10 mouse cellular contexts compared by ENCODE assay signal in the genomic region with DNA sequence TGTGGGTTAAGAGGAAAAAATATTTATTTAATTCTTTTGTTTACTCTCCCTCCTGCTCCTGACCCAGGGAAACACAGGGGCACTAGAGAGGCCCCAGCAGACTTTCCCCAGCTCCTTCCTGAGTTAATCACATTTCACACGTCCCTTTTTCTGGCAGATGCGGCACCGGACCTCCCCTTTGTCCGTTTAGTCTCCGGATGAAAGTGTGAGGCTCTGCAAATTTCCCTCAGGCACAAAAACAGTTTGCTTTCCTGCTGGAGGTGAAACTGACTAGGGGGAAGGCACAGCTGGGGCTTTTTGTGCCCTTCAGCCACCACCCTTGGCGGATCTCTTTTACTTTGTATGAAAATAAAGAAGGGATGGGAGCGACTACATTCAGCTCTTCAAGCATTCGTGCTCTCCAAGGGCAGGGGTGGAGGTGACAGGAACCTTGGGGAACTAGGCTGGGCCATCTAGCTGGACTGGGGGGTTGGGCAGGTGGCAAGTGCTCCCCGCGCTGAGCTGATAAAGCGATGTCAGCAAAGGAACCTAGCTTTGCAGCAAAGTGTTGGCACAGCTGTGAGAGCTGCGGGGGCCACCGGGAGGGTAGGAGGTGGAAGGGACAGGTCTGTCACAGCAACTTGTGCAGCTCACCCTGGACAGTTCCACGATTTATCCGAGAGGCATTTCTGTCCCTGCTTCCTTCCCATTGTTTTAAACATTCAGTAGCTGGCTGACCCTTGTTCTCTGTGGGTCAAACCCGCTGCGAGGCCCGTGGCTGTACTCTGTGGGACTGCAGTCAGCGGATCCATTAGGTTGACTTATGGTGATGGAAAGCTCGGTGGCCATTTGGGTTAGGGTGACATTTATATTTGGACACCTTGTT.
DNase-seq lines count a peak whose midpoint lies in the region; ATAC-seq and TF ChIP-seq lines count a peak whose summit lies in the region.
"Had no signal": no experiment of that assay in that cellular context is flagged by ENCODE, and none has a peak within 500 bp of the region (broad histone marks: within the 10 kb centered on the region; RNA-seq: fewer than 3 reads in every experiment).

No protein-coding gene starts in this region.

- no peak overlapping the region for H3K9ac ChIP-seq in ES-E14 (ENCODE audit: insufficient read depth, low read depth, low read length, poor library complexity, severe bottlenecking)
- H3K9ac ChIP-seq in forebrain, embryonic 14.5 days (ENCODE audit: low read length), result 0 out of 2 replicates have a peak overlapping the region, but pooled peaks have one; percentile 17
- H3K9ac ChIP-seq in limb, embryonic 13.5 days, result peak overlapping the region; percentile 10; the same call in 1 of the 2 replicates
- H3K9ac ChIP-seq: limb, embryonic 15.5 days had no signal

- peak; percentile 43 for ATAC-seq in forebrain, embryonic 14.5 days
- ATAC-seq in limb, embryonic 13.5 days (ENCODE audit: low FRiP score, low read depth), result no peak

- in situ Hi-C loops in ES-E14 (cut with MboI; ENCODE audit: low sequenced_read_pairs in 2 of 2, unreplicated experiment in 2 of 2), result loop anchor here in 1 of 2 experiments (25.0 kb wide), 1 partner anchor 831 kb away; no protein-coding TSS in a partner anchor

- H3K9me3 ChIP-seq in heart, embryonic 10.5 days, result no peaks in the 10 kb centered on the region
- no peaks in the 10 kb centered on the region for H3K9me3 ChIP-seq in ES-E14 (ENCODE audit: control insufficient read depth, insufficient read depth, low read depth, low read length)
- no peaks in the 10 kb centered on the region for H3K9me3 ChIP-seq in forebrain, embryonic 14.5 days (replicated peaks; ENCODE audit: control insufficient read depth, low read length)
- no peaks in the 10 kb centered on the region for H3K9me3 ChIP-seq in limb, embryonic 13.5 days
- H3K9me3 ChIP-seq: limb, embryonic 15.5 days had no signal

- H3K4me1 ChIP-seq in heart, embryonic 10.5 days, result peaks cover 17% of the 10 kb centered on the region
- peaks cover 5 to 10% of the 10 kb centered on the region in 2 experiments for H3K4me1 ChIP-seq in ES-E14 (ENCODE audit: control insufficient read depth in 2 of 2, insufficient read depth in 2 of 2, low read length in 2 of 2, poor library complexity in 1 of 2)
- H3K4me1 ChIP-seq in forebrain, embryonic 14.5 days (ENCODE audit: control insufficient read depth, insufficient read depth, low read length), result peaks cover 33% of the 10 kb centered on the region
- peaks cover 16% of the 10 kb centered on the region for H3K4me1 ChIP-seq in limb, embryonic 13.5 days

- TF ChIP-seq CTCF in layer of hippocampus, adult 2 months (conservative IDR thresholded peaks at IDR 0.05), result no peak

- no peak for DNase-seq in heart, embryonic 10.5 days (ENCODE audit: low spot score)
- DNase-seq in heart, adult 8-10 months (ENCODE audit: low spot score), result no peak
- DNase-seq in ES-E14 (ENCODE audit: low read depth, low spot score), result peak; percentile 65
- DNase-seq in forebrain, embryonic 14.5 days (ENCODE audit: low spot score), result peak; percentile 78
- no peak for DNase-seq in spleen, postnatal 4 days (ENCODE audit: low spot score in 2 of 2)
- DNase-seq in adipocyte (ENCODE audit: low spot score), result no peak
- DNase-seq in layer of hippocampus, adult 2 months (ENCODE audit: low spot score in 2 of 2), result no peak
- DNase-seq: cerebellum, adult 9-10 months had no signal

- H3K27me3 ChIP-seq in heart, embryonic 10.5 days (ENCODE audit: insufficient read depth, poor library complexity, severe bottlenecking), result peaks cover 15% of the 10 kb centered on the region; the same call in 1 of the 2 replicates
- no peaks in the 10 kb centered on the region for H3K27me3 ChIP-seq in forebrain, embryonic 14.5 days (replicated peaks; ENCODE audit: control insufficient read depth, insufficient read depth, low read length)
- peaks cover 22% of the 10 kb centered on the region for H3K27me3 ChIP-seq in limb, embryonic 13.5 days

- H3K36me3 ChIP-seq in heart, embryonic 10.5 days, result no peaks in the 10 kb centered on the region
- no peaks in the 10 kb centered on the region for H3K36me3 ChIP-seq in ES-E14 (ENCODE audit: control insufficient read depth, insufficient read depth, low read length, poor library complexity, severe bottlenecking)
- H3K36me3 ChIP-seq in forebrain, embryonic 14.5 days (ENCODE audit: control insufficient read depth, insufficient read depth, low read length), result no peaks in the 10 kb centered on the region
- H3K36me3 ChIP-seq in limb, embryonic 13.5 days, result no peaks in the 10 kb centered on the region
- H3K36me3 ChIP-seq: limb, embryonic 15.5 days had no signal

- H3K27ac ChIP-seq in heart, embryonic 10.5 days, result peak overlapping the region; percentile 70
- H3K27ac ChIP-seq in ES-E14 (ENCODE audit: insufficient read depth, low read depth, low read length, poor library complexity, severe bottlenecking), result peak overlapping the region; percentile 58; the same call in 1 of the 2 replicates
- H3K27ac ChIP-seq in forebrain, embryonic 14.5 days (ENCODE audit: low read depth, low read length), result peak overlapping the region; percentile 72
- no peak overlapping the region for H3K27ac ChIP-seq in limb, embryonic 13.5 days
- no peak overlapping the region for H3K27ac ChIP-seq in layer of hippocampus, adult 2 months
- H3K27ac ChIP-seq: limb, embryonic 15.5 days had no signal

- H3K4me2 ChIP-seq in forebrain, embryonic 14.5 days (ENCODE audit: low read length), result peak overlapping the region; percentile 36
- H3K4me2 ChIP-seq in limb, embryonic 13.5 days (replicated peaks), result peak overlapping the region; percentile 41
- H3K4me2 ChIP-seq: limb, embryonic 15.5 days had no signal

- H3K4me3 ChIP-seq in heart, embryonic 10.5 days, result peak overlapping the region; percentile 56
- H3K4me3 ChIP-seq in ES-E14 (ENCODE audit: insufficient read depth in 1 of 2, low read depth in 1 of 2, low read length in 2 of 2, poor library complexity in 1 of 2, severe bottlenecking in 1 of 2), result peak overlapping the region in 1 of 2 experiments; percentile 30; a peak in 1 of 4 replicates
- no peak overlapping the region for H3K4me3 ChIP-seq in forebrain, embryonic 14.5 days (ENCODE audit: low read depth, low read length)
- H3K4me3 ChIP-seq in limb, embryonic 13.5 days, result no peak overlapping the region
- no peak overlapping the region for H3K4me3 ChIP-seq in layer of hippocampus, adult 2 months
- H3K4me3 ChIP-seq: limb, embryonic 15.5 days had no signal

- WGBS in heart, embryonic 10.5 days, result 2% methylated on average over 20 of the region's 20 CpGs
- WGBS in forebrain, embryonic 14.5 days, result 1% methylated on average over 20 of the region's 20 CpGs
- WGBS in limb, embryonic 13.5 days, result 5% methylated on average over 20 of the region's 20 CpGs

TF ChIP-seq in ES-E14, 5 proteins besides CTCF, POLR2A, EP300 and RAD21:
- TF ChIP-seq ZNF384 (IDR thresholded peaks at IDR 0.05; ENCODE audit: low read depth, low read length), result no peak
- no peak for TF ChIP-seq HCFC1 (IDR thresholded peaks at IDR 0.05; ENCODE audit: borderline replicate concordance, insufficient read depth, low read length)
- TF ChIP-seq MAFK (IDR thresholded peaks at IDR 0.05; ENCODE audit: insufficient read depth, low read depth, low read length), result no peak
- TF ChIP-seq CHD2 (IDR thresholded peaks at IDR 0.05; ENCODE audit: low read depth, low read length), result no peak
- no peak for TF ChIP-seq ZC3H11A (IDR thresholded peaks at IDR 0.05; ENCODE audit: borderline replicate concordance, low read depth, low read length)
TF ChIP-seq in ES-E14: peak in this region for 0.

Comparison
In these comparisons a context has a peak if more than half of its experiments do, and no peak if none do; other contexts are left out.
1. DNase-seq: peak in ES-E14 (single experiment) and forebrain, embryonic 14.5 days (single experiment); none in heart, embryonic 10.5 days (single experiment), heart, adult 8-10 months (single experiment), spleen, postnatal 4 days (0 of 2), adipocyte (single experiment) and layer of hippocampus, adult 2 months (0 of 2).
2. H3K27ac ChIP-seq: peak in heart, embryonic 10.5 days (single experiment), ES-E14 (single experiment) and forebrain, embryonic 14.5 days (single experiment); none in limb, embryonic 13.5 days (single experiment) and layer of hippocampus, adult 2 months (single experiment).